Mouse (Mus musculus) lung, adult 2 months (tissue): ENCODE measurements at regions not wholly inside any gene's neighbourhood (a gene's known extent, or its start where the extent isn't known, plus 50 kb on each side); places are given as distances from the start of the nearest gene placed in this dataset.

Source experiments
- CTCF ChIP-seq: fragments of 200-500 bp; IDR thresholded peaks from 2 replicates; pipeline ENCODE4 v1.5.1; 2011; ENCODE audit warnings: mild to moderate bottlenecking, low read length, control low read depth; ENCODE audit not compliant: insufficient read depth
- POLR2A ChIP-seq: fragments of 200-500 bp; IDR thresholded peaks from 2 replicates; pipeline ENCODE4 v1.6.1; 2011; ENCODE audit warnings: low read depth, mild to moderate bottlenecking, control low read depth, low read length, borderline replicate concordance; ENCODE audit errors: extremely low read depth

- TF ChIP-seq CTCF (no peak), POLR2A (no peak)
Measured at GRCm38 (mm10) chr14:66510218-66510617, 501.2 kb upstream of the Gulo start.
